Mouse (Mus musculus) forebrain, embryonic 15.5 days (tissue): ENCODE results near the gene Msrb2. TPM values are rescaled to one million over a fixed set of nuclear protein-coding genes. Genes with fewer than 3 reads are reported as not detected.

Experiments used
- ATAC-seq: fragments of 200-750 bp; cut with Nextera tagmentation; replicated peaks from 2 replicates; pipeline ENCODE4 v1.8.0; 2017; ENCODE audit warnings: mild to moderate bottlenecking, moderate TSS enrichment, moderate library complexity
- H3K27ac ChIP-seq: fragments of 300-500 bp; sonication (generic); replicated peaks from 2 replicates; pipeline ENCODE4 v1.5.1; 2015; ENCODE audit warnings: mild to moderate bottlenecking, inconsistent platforms
- H3K27me3 ChIP-seq: fragments of 300-500 bp; sonication (generic); 2 replicates; pipeline ENCODE4 v1.6.1; 2015; ENCODE audit warnings: inconsistent platforms
- H3K36me3 ChIP-seq: fragments of 300-500 bp; sonication (generic); 2 replicates; pipeline ENCODE4 v1.6.1; 2015; ENCODE audit warnings: mild to moderate bottlenecking, inconsistent platforms
- H3K4me1 ChIP-seq: fragments of 300-500 bp; sonication (generic); 2 replicates; pipeline ENCODE4 v1.6.1; 2015; ENCODE audit warnings: inconsistent platforms
- H3K4me2 ChIP-seq: fragments of 300-500 bp; sonication (generic); replicated peaks from 2 replicates; pipeline ENCODE4 v1.6.1; 2015; ENCODE audit warnings: mild to moderate bottlenecking, inconsistent platforms
- H3K4me3 ChIP-seq: fragments of 300-500 bp; sonication (generic); 2 replicates; pipeline ENCODE4 v1.5.1; 2015; ENCODE audit warnings: mild to moderate bottlenecking, inconsistent platforms
- H3K9ac ChIP-seq: fragments of 300-500 bp; sonication (generic); replicated peaks from 2 replicates; pipeline ENCODE4 v1.6.1; 2015; ENCODE audit warnings: mild to moderate bottlenecking, inconsistent platforms
- H3K9me3 ChIP-seq: fragments of 300-500 bp; sonication (generic); 2 replicates; pipeline ENCODE4 v1.6.1; 2016; ENCODE audit warnings: inconsistent platforms
- WGBS: fragments of 180-500 bp; shearing (Covaris S2); methylation state at CpG from one replicate; pipeline ENCODE4 v1.1.7; 2015; ENCODE audit warnings: mixed read lengths; 5-methylcytosine and 5-hydroxymethylcytosine counted together
- polyA plus RNA-seq: library from polyadenylated mRNA; unstranded; fragments of >200 nt; fragmentation: Nextera tagmentation; extraction: Ambion mirVana; gene quantifications from 2 replicates; pipeline ENCODE4 v1.2.1, GENCODE M21; 2015

Msrb2 gene
- polyA plus RNA-seq, 1 experiment from 2014 or later = 7.9 TPM

DNA sequence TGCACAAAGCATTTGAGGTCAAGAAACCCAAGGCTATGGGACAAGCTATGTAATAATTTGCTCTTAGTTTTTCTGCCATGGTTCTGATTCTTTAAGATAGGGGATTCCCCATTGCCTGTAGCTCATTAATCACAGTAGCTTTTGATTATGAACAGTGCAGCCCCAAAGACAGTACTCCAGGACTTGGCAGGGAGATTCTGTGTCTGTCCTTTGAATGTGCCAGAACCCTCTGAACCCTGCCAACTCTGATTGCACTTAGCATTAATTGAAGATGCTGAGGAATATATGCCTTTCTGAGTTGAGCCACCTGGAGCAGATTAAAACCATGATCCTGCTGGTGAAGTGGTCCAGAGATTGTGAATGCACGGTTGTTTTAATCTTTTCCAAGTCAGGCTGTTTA, 8.4 kb upstream of the Msrb2 start:
- 50% methylated on average over 1 of the region's 1 CpGs for WGBS
- Histone ChIP-seq H3K4me3 (no peak overlapping the region), H3K36me3 (no peaks in the 10 kb centered on the region), H3K4me2 (no peak overlapping the region), H3K9ac (no peak overlapping the region), H3K4me1 (no peaks in the 10 kb centered on the region; the same call in 1 of the 2 replicates), H3K9me3 (no peaks in the 10 kb centered on the region), H3K27me3 (no peaks in the 10 kb centered on the region), H3K27ac (no peak overlapping the region)
- ATAC-seq = no peak

DNA sequence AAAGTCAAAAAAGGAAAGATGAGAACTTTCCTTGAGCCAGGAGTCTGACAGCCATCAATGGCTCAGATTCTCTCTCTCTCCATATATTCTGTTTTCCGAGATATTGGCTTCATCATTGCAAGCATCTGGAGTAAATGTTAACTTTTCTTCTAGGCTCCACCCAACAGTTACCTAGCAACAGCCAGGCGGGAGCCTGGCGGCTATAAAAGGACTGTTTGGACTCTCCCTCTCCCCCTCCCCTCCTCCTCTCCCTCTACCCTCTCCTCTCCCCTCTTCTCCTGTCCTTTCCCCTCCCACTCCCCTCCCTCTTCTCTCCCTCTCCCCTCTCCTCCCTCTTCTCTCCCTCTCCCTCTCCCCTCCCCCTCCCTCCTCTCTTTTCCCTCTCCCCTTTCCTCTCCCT, 4.8 kb upstream of the Msrb2 start:
- ATAC-seq = no peak
- Histone ChIP-seq H3K36me3 (no peaks in the 10 kb centered on the region), H3K27ac (no peak overlapping the region), H3K9me3 (no peaks in the 10 kb centered on the region), H3K4me1 (no peaks in the 10 kb centered on the region; the same call in 1 of the 2 replicates), H3K27me3 (no peaks in the 10 kb centered on the region), H3K4me2 (no peak overlapping the region), H3K9ac (no peak overlapping the region), H3K4me3 (no peak overlapping the region)
- WGBS = 11% methylated on average over 3 of the region's 3 CpGs

DNA sequence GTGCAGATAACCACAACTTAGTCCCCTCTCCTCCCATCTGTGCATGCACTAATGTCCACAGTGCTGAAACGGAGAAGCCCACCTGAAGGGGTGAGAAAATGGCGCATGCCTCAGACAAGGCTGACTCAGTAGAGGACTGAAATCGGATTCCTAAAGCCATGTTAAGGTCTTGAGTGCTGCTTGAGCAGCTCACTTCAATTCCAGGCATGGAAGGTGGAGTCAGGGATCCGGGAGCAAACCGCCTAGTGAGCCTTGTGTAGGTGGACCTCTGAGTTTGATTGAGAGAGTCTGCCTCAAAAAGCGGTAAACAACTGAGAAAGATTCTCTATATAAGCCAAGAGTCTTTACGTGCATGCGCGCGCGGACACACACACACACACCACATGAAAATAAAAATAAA, 4.1 kb upstream of the Msrb2 start:
- Histone ChIP-seq H3K4me2 (no peak overlapping the region), H3K36me3 (no peaks in the 10 kb centered on the region), H3K9me3 (no peaks in the 10 kb centered on the region), H3K4me3 (no peak overlapping the region), H3K27me3 (no peaks in the 10 kb centered on the region), H3K27ac (no peak overlapping the region), H3K4me1 (no peaks in the 10 kb centered on the region; the same call in 1 of the 2 replicates), H3K9ac (no peak overlapping the region)
- WGBS = 82% methylated on average over 11 of the region's 11 CpGs
- no peak for ATAC-seq

DNA sequence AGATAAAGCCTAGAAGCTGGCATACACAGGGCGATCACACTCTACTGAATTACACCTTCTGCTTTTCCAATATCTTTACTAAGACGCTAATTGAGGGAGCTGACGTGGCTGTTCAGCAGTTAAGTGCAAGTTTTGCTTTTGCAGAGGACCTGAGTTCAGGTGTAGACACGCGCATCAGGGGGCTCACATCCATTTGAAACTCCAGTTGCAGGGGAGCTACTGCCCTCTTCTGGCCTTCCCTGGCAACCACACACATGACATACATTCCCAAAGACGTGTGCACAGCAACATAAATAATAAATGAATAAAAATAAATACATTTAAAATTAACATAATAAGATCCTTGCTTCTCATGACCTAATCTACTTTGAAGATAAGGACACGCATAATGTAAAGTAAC, 2.5 kb downstream of the Msrb2 start:
- no peak for ATAC-seq
- Histone ChIP-seq H3K9me3 (no peaks in the 10 kb centered on the region), H3K4me2 (no peak overlapping the region), H3K9ac (no peak overlapping the region), H3K27ac (no peak overlapping the region), H3K4me3 (no peak overlapping the region), H3K27me3 (no peaks in the 10 kb centered on the region), H3K36me3 (no peaks in the 10 kb centered on the region), H3K4me1 (no peaks in the 10 kb centered on the region; the same call in 1 of the 2 replicates)
- 90% methylated on average over 7 of the region's 7 CpGs for WGBS

DNA sequence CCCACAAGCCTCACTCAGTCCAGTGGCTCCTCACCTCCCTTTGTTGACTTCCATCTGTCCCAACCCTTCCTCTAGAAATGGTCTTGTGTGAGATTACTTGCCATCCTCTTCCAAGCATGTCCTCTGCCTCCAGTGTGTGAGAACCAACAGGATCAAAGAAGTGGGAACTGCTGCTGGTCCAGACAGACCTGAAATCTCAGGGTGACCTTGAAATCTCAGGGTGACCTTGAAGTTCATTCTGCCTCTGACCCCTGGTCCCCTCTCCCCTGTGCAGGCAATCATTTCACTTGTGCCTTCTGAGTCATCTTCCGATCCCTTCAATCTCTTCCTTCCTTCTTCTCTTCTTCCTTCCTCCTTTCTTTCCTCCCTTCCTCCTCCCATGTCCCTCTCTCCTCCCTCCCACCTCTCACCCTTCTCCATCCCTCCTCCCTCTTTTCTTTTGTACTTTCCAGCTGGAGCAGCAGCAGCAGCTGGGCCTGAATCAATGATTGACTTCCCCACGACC, 9.3 kb downstream of the Msrb2 start:
- no peak for ATAC-seq
- H3K9ac ChIP-seq = no peak overlapping the region
- no peak overlapping the region for H3K4me2 ChIP-seq
- no peak overlapping the region for H3K4me3 ChIP-seq
- 56% methylated on average over 2 of the region's 2 CpGs for WGBS
- H3K27me3 ChIP-seq = no peaks in the 10 kb centered on the region
- H3K4me1 ChIP-seq = no peaks in the 10 kb centered on the region
- no peak overlapping the region for H3K27ac ChIP-seq
- H3K36me3 ChIP-seq = no peaks in the 10 kb centered on the region
- H3K9me3 ChIP-seq = no peaks in the 10 kb centered on the region

DNA sequence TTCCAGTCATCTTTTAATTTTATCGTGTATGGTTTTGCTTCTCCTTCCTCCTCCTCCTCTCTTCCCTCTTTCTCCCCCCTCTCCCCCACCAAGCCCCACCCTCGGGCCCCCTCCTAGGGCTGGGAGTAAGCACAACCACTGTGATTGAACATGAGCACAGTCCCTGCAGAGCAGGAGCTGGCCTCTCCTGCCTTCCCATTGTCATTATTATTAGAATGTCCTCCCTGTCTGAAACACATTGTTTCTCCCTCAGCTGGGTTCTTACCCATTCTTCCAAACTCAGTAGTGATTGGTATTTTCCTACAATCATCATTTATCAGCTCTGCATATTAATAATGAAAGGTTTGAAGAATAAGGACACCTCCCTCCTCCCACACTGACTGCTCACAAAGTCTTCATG, 9.7 kb downstream of the Msrb2 start:
- no peak overlapping the region for H3K9ac ChIP-seq
- H3K36me3 ChIP-seq = no peaks in the 10 kb centered on the region
- no peak overlapping the region for H3K27ac ChIP-seq
- no peak overlapping the region for H3K4me3 ChIP-seq
- H3K9me3 ChIP-seq = no peaks in the 10 kb centered on the region
- no peaks in the 10 kb centered on the region for H3K4me1 ChIP-seq
- 8% methylated on average over 2 of the region's 2 CpGs for WGBS
- H3K27me3 ChIP-seq = no peaks in the 10 kb centered on the region
- H3K4me2 ChIP-seq = no peak overlapping the region
- no peak for ATAC-seq

DNA sequence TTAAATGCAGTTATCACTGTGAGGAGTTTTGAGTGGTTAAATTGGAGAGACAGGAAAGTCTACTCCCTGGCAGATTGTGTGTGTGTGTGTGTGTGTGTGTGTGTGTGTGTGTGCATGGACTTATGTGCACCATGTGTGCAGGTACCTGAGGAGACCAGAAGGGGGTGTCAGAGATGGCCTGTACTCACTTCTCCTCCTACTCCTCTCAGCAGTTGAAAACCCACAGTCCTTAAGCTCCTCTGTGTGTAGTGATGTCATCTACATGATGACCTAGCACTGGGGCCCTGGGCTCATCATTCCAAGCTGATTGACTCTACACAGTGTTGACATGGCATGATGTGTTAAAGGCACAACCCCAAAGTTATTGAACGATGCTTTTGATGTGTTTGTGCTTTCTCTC, 11.0 kb downstream of the Msrb2 start:
- no peak overlapping the region for H3K27ac ChIP-seq
- no peak overlapping the region for H3K4me2 ChIP-seq
- no peaks in the 10 kb centered on the region for H3K27me3 ChIP-seq
- no peaks in the 10 kb centered on the region for H3K36me3 ChIP-seq
- WGBS = 89% methylated on average over 1 of the region's 1 CpGs
- H3K4me3 ChIP-seq = no peak overlapping the region
- no peaks in the 10 kb centered on the region for H3K9me3 ChIP-seq
- no peak for ATAC-seq
- H3K9ac ChIP-seq = no peak overlapping the region
- H3K4me1 ChIP-seq = no peaks in the 10 kb centered on the region

DNA sequence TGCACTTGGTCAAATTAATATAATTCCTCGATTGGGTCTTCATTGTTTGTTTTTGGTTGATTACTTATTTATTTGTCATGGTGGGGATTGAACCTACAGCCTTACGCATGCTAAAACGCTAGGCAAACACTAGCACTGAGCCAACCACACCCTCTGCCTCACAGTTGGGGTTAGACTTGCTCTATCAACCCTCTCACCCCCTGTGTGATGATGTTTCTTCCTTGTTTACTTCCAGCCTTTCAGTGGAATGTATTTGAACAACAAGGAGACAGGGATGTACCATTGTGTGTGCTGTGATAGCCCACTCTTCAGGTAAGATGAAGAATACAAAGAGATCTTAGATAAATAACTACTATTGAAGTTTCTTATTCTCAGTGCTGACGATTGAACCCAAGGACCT, 11.8 kb downstream of the Msrb2 start:
- Histone ChIP-seq H3K27ac (no peak overlapping the region), H3K36me3 (no peaks in the 10 kb centered on the region), H3K4me3 (no peak overlapping the region), H3K9ac (no peak overlapping the region), H3K4me1 (no peaks in the 10 kb centered on the region), H3K27me3 (no peaks in the 10 kb centered on the region), H3K4me2 (no peak overlapping the region), H3K9me3 (no peaks in the 10 kb centered on the region)
- WGBS = 68% methylated on average over 4 of the region's 4 CpGs
- ATAC-seq = no peak

DNA sequence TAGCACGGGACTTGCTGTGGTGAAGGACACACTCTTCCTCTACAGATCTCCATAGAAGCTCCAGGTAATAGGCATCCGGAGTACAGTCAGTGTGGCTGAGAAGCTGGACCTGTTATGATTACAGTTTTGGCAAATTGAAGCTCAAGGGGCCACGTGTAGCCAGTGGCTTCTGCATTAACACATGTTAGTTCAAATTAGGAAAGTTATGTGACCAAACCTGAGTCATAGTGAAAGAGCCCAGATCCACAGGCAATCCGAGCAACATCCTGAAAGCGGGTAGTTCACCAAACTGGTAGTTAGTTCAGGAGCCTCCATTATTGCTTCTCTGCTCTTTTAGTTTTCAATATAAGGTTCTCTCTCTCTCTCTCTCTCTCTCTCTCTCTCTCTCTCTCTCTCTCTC, 14.5 kb downstream of the Msrb2 start:
- Histone ChIP-seq H3K4me1 (no peaks in the 10 kb centered on the region), H3K4me3 (no peak overlapping the region), H3K4me2 (no peak overlapping the region), H3K27me3 (no peaks in the 10 kb centered on the region), H3K36me3 (no peaks in the 10 kb centered on the region), H3K9ac (no peak overlapping the region), H3K27ac (no peak overlapping the region), H3K9me3 (no peaks in the 10 kb centered on the region)
- no peak for ATAC-seq
- WGBS = 88% methylated on average over 5 of the region's 5 CpGs

DNA sequence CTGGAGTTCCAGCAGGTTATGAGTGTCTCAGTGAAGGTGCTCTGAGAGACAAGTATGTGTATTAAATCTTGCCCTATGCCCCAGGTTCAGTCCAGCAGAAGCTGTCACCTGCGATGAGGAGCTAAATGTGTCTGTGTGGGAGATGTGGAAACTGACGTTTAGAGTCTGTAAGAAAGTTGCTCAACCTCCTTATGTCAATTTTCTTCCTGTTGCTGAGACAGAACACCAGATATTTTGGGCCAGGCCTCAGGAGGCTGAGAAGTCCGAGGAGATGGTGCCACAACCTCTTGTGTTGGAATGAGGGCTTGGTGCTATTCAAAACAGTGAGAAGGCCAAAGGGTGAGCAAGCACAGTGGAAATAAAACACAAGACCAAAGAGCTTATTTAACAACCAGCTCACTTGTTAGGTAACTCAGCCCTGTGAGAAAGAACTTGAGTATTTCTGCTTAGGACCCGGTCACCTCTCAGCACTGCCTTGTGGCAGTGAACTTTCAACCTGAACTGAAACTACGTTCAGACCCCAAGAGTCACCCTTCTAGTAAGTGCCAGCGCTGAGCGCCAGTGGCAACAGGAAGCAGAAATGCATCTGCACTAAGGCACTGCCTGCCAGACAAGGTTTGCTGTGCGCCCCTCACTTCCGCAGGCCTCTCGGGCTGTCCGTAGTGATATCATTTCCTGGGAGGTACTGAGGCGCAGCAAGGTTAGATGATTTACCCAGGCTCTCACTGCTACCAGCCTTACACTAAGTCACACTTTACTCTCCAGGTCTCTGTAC, 17.3 kb downstream of the Msrb2 start:
- H3K9me3 ChIP-seq = no peaks in the 10 kb centered on the region
- H3K4me2 ChIP-seq = no peak overlapping the region
- no peak overlapping the region for H3K9ac ChIP-seq
- no peak overlapping the region for H3K4me3 ChIP-seq
- no peak overlapping the region for H3K27ac ChIP-seq
- no peak for ATAC-seq
- no peaks in the 10 kb centered on the region for H3K36me3 ChIP-seq
- no peaks in the 10 kb centered on the region for H3K27me3 ChIP-seq
- WGBS = 90% methylated on average over 12 of the region's 12 CpGs
- H3K4me1 ChIP-seq = no peaks in the 10 kb centered on the region

DNA sequence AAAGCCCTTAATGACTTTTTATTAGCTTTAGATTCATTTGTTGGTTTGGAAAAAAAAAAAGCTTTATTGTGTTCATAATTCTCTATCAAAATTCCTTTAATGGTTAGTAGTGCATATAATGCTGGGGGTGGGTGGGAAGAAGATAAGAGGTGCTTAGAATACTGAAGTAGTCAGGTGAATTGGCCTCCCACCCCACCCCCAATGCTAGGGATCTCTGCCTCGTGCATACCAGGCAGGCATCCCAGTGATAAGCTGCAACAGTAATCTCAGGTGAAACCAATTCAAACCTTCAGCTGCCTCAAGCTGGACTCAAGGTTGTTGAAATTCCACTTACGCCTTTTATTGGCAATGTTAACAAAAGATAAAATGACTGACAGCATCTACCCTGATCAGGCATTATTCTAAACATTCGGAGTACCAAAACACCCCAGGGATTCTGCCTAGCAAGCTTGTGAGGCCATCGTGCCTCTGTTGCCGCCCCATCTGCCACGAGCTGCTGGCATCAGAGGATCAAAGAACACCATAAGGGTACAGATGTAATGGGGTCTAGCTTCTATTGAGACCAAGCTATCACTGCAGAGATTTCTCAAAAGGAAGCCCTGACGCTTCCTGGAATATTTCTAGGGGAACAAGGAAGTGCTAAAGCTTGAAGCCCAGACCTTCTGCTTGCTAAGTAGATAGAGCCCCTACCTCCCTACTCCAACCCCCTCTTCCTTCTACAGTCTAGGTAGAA, 19.3 kb downstream of the Msrb2 start:
- WGBS = 38% methylated on average over 7 of the region's 7 CpGs
- ATAC-seq = no peak
- Histone ChIP-seq H3K4me1 (no peaks in the 10 kb centered on the region), H3K27me3 (no peaks in the 10 kb centered on the region), H3K9ac (no peak overlapping the region), H3K4me2 (no peak overlapping the region), H3K36me3 (no peaks in the 10 kb centered on the region), H3K4me3 (no peak overlapping the region), H3K9me3 (no peaks in the 10 kb centered on the region), H3K27ac (no peak overlapping the region)

DNA sequence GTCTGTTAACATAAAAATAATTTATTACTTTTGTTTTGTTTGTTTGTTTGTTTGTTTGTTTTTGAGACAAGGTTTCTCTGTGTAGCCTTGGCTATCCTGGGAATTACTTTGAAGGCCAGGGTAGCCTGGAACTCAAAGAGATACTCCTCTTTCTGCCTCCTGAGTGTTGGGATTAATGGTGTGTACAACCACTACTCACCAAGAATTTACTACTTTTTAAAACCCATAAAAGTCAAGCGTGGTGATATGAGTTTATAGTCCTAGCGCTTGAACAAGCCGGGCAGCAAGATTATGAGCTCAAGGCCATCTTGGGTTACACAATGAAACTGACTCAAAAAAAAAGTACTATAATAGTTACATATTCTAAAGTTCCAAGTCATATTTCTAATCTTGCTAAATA, 20.4 kb downstream of the Msrb2 start:
- no peak for ATAC-seq
- H3K4me3 ChIP-seq = no peak overlapping the region
- H3K9ac ChIP-seq = no peak overlapping the region
- no peak overlapping the region for H3K4me2 ChIP-seq
- no peaks in the 10 kb centered on the region for H3K27me3 ChIP-seq
- H3K4me1 ChIP-seq = no peaks in the 10 kb centered on the region
- no peaks in the 10 kb centered on the region for H3K36me3 ChIP-seq
- no peak overlapping the region for H3K27ac ChIP-seq
- 96% methylated on average over 3 of the region's 3 CpGs for WGBS
- no peaks in the 10 kb centered on the region for H3K9me3 ChIP-seq
